Mouse (Mus musculus) intestine, embryonic 14.5 days (tissue): ENCODE measurements around the gene Myh9. TPM values are rescaled to one million over a fixed set of nuclear protein-coding genes. Genes with fewer than 3 reads are reported as not detected.

ENCODE experiments used
- ATAC-seq: fragments of 200-750 bp; cut with Nextera tagmentation; replicated peaks from 2 replicates; pipeline ENCODE4 v1.8.0; 2017; ENCODE audit warnings: low read depth, moderate number of reproducible peaks, moderate TSS enrichment, moderate library complexity; ENCODE audit not compliant: low FRiP score, low TSS enrichment
- DNase-seq: peaks from one replicate; pipeline ENCODE4 v3.0.0-alpha.2; 2018; ENCODE audit warnings: low spot score
- H3K27ac ChIP-seq: fragments of 300-500 bp; sonication (generic); 2 replicates; pipeline ENCODE4 v1.5.1; 2014; ENCODE audit warnings: low read depth, mild to moderate bottlenecking, control low read depth
- H3K27me3 ChIP-seq: fragments of 300-500 bp; sonication (generic); replicated peaks from 2 replicates; pipeline ENCODE4 v1.6.1; 2014; ENCODE audit warnings: low read length, control low read depth; ENCODE audit not compliant: control insufficient read depth, insufficient read depth
- H3K36me3 ChIP-seq: fragments of 300-500 bp; sonication (generic); 2 replicates; pipeline ENCODE4 v1.6.1; 2014; ENCODE audit warnings: low read length, control low read depth; ENCODE audit not compliant: control insufficient read depth, insufficient read depth
- H3K4me1 ChIP-seq: fragments of 300-500 bp; sonication (generic); replicated peaks from 2 replicates; pipeline ENCODE4 v1.6.1; 2014; ENCODE audit warnings: low read length, control low read depth, mixed read lengths; ENCODE audit not compliant: control insufficient read depth, insufficient read depth
- H3K4me2 ChIP-seq: fragments of 300-500 bp; sonication (generic); 2 replicates; pipeline ENCODE4 v1.6.1; 2014; ENCODE audit warnings: low read length
- H3K4me3 ChIP-seq: fragments of 300-500 bp; sonication (generic); 2 replicates; pipeline ENCODE4 v1.5.1; 2014; ENCODE audit warnings: low read depth, low read length, control low read depth, mixed read lengths
- H3K9ac ChIP-seq: fragments of 300-500 bp; sonication (generic); 2 replicates; pipeline ENCODE4 v1.6.1; 2014; ENCODE audit warnings: mild to moderate bottlenecking, low read length
- H3K9me3 ChIP-seq: fragments of 300-500 bp; sonication (generic); 2 replicates; pipeline ENCODE4 v1.6.1; 2016; ENCODE audit warnings: low read length, control low read depth; ENCODE audit not compliant: control insufficient read depth
- WGBS: fragments of 180-500 bp; shearing (Covaris S2); extraction: QIAGEN DNeasy Blood & Tissue Kit; methylation state at CpG from one replicate; pipeline ENCODE4 v1.1.7; 2014; 5-methylcytosine and 5-hydroxymethylcytosine counted together
- polyA plus RNA-seq: library from polyadenylated mRNA; unstranded; fragments of >200 nt; fragmentation: Nextera tagmentation; extraction: Ambion mirVana; gene quantifications from 2 replicates; pipeline ENCODE4 v1.2.1, GENCODE M21; 2014

The Myh9 gene
- polyA plus RNA-seq, 1 experiment from 2014 or later = 72.2 TPM

DNA sequence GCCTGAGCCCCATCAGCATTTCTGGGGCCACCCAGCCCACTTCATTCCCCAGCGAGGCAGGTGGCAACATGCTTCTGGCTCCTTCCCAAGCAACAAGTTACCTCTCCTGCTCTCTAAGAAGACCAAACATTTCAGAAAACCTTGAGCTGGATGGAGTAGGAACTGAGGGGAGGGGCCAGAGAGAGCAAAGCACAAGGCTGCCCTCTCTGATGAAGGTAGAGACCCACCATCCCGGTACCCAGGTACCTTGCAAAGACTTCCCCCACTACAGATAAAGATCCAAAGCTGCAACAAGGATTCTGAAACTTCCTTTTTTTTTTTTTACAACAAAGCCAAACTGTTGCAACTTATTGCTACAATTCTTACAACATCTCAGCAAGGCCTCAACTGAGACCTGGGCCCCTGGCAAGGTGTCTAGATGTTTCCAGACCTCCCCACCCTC, 10.8 kb downstream of the Myh9 start:
- no peaks in the 10 kb centered on the region for H3K27me3 ChIP-seq
- DNase-seq (no peak), ATAC-seq (no peak)
- H3K4me2 ChIP-seq = no peak overlapping the region
- H3K4me3 ChIP-seq = no peak overlapping the region
- H3K27ac ChIP-seq = no peak overlapping the region
- H3K9ac ChIP-seq = no peak overlapping the region
- H3K4me1 ChIP-seq = peaks cover 54% of the 10 kb centered on the region
- H3K9me3 ChIP-seq = no peaks in the 10 kb centered on the region
- 92% methylated on average over 2 of the region's 2 CpGs for WGBS
- peaks cover 16% of the 10 kb centered on the region; the same call in 1 of the 2 replicates for H3K36me3 ChIP-seq

DNA sequence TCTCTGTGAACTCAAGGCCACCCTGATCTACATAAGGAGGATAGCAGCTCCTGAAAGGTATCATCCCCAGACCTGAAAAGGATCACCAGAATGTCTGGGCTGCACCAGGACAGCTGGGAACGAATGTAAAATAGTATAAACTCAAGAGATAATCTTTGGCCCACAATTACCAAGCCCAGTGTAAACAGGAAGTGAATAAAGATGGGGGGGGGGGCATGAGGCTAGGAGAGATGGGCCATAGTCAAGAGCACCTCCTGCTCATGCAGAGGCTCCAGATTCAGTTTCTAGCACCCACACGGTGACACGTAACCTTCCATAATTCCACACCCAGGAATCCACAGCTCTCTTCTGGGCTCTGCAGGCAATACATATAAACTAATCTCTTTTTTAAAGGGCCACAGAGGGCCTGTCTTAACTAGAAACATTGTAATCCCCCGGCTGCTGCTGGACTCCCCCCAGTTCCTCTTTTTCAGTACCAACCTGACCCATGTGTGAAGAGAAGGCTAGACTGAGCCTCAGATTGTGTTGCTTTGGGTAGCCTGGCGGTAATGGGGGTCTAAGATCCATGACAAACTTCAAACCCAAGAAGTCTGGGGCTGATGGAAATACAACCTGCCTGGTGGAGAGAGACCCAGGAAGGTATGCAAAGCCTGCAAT, 11.4 kb downstream of the Myh9 start:
- Histone ChIP-seq H3K9ac (no peak overlapping the region), H3K4me2 (no peak overlapping the region), H3K27me3 (no peaks in the 10 kb centered on the region), H3K4me3 (no peak overlapping the region), H3K9me3 (no peaks in the 10 kb centered on the region), H3K36me3 (peaks cover 16% of the 10 kb centered on the region; the same call in 1 of the 2 replicates), H3K27ac (no peak overlapping the region), H3K4me1 (peaks cover 48% of the 10 kb centered on the region)
- WGBS = 67% methylated on average over 5 of the region's 5 CpGs
- no peak for ATAC-seq
- no peak for DNase-seq

DNA sequence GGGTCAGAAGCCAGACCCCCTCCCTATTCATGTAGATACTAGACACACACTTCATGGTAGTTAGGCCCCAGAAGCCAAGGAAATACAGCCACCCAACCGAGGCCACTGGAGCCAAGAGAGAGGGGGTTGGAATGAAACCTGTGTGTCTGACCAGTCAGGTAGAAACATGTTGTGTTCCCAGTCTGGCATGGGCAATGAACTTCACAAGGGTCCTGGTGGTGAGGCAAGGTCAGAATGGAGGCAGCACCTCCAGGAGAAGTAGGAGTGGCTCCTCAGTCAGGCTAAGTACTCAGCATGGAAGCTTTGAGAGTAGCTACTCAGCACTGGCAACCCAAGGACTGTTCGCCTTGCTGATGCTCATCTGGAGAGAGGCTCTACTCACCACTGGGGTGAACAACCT, 12.4 kb downstream of the Myh9 start:
- peaks cover 16% of the 10 kb centered on the region; the same call in 1 of the 2 replicates for H3K36me3 ChIP-seq
- 88% methylated on average over 2 of the region's 2 CpGs for WGBS
- no peaks in the 10 kb centered on the region for H3K9me3 ChIP-seq
- no peak overlapping the region for H3K27ac ChIP-seq
- no peak overlapping the region for H3K9ac ChIP-seq
- no peak overlapping the region for H3K4me3 ChIP-seq
- H3K4me2 ChIP-seq = no peak overlapping the region
- DNase-seq (no peak), ATAC-seq (no peak)
- H3K27me3 ChIP-seq = no peaks in the 10 kb centered on the region
- H3K4me1 ChIP-seq = peaks cover 40% of the 10 kb centered on the region

DNA sequence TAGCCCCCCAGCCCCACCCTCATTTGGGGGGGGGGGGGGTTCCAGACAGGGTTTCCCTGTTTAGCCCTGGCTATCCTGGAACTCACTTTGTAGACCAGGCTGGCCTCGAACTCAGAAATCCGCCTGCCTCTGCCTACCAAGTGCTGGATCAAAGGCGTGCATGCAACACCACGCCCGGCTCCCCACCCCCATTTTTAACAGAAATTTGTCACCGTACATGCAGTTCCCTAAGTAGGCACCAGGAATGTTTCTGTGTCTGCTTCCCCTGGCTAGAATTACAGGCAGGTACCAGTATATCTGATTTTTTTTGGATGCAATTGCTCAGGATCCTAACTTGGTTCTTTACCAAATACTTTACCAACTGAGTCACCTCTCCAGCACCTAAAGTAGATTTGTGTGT, 13.1 kb downstream of the Myh9 start:
- Histone ChIP-seq H3K9me3 (no peaks in the 10 kb centered on the region), H3K36me3 (peaks cover 16% of the 10 kb centered on the region; the same call in 1 of the 2 replicates), H3K9ac (no peak overlapping the region), H3K27me3 (no peaks in the 10 kb centered on the region), H3K4me3 (no peak overlapping the region), H3K4me2 (no peak overlapping the region), H3K4me1 (peaks cover 40% of the 10 kb centered on the region), H3K27ac (no peak overlapping the region)
- DNase-seq (no peak), ATAC-seq (no peak)
- 92% methylated on average over 6 of the region's 6 CpGs for WGBS

DNA sequence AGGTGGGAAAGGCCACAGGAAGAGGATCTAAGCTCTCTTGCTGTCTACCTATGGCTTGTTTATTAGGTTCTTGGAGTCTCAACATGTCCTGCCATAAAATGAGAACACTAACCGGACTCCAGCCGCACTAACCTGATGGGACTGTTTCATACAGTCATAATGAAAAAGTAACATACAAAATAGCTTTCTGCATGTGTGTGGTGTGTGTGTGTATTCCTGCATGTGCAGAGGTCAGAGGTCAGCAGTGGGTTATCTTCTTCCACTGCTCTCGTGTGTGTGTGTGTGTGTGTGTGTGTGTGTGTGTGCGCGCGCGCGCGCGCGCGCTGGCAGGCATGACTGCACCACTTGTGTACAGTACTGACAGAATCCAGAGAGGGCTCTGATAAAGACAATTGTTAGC, 13.7 kb downstream of the Myh9 start:
- 82% methylated on average over 12 of the region's 12 CpGs for WGBS

DNA sequence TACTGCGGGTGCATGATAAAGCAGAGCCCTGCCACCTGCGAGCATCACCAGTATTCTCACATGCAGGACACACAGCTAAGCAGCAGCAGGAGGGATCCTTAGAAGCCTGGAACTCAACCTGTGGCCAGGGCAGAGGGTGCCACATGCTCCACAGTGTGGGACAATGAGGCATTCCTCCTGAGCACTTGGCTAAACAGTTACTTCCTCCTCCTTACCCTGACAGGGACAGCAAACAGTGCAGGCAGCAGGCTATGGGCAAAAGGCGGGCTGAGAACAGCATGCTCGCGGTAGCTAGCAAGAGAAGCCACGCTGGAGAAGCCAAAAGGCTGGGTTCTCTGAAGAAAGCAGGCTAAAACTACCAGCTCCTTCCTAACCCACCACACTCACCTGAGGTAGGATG, 14.2 kb downstream of the Myh9 start:
- Histone ChIP-seq H3K4me1 (peaks cover 47% of the 10 kb centered on the region), H3K36me3 (peaks cover 19% of the 10 kb centered on the region; the same call in 1 of the 2 replicates), H3K9me3 (no peaks in the 10 kb centered on the region), H3K4me3 (no peak overlapping the region), H3K27me3 (no peaks in the 10 kb centered on the region), H3K27ac (no peak overlapping the region), H3K4me2 (no peak overlapping the region), H3K9ac (no peak overlapping the region)
- no peak for ATAC-seq
- WGBS = 15% methylated on average over 6 of the region's 6 CpGs
- DNase-seq = no peak

More for the DNA sequence above, 13.7 kb downstream of the Myh9 start:
- H3K36me3 ChIP-seq = peaks cover 19% of the 10 kb centered on the region; the same call in 1 of the 2 replicates
- H3K27ac ChIP-seq = no peak overlapping the region
- no peak overlapping the region for H3K4me3 ChIP-seq
- DNase-seq (no peak), ATAC-seq (no peak)
- H3K4me2 ChIP-seq = no peak overlapping the region
- no peak overlapping the region for H3K9ac ChIP-seq
- H3K9me3 ChIP-seq = no peaks in the 10 kb centered on the region
- peaks cover 43% of the 10 kb centered on the region for H3K4me1 ChIP-seq
- no peaks in the 10 kb centered on the region for H3K27me3 ChIP-seq

DNA sequence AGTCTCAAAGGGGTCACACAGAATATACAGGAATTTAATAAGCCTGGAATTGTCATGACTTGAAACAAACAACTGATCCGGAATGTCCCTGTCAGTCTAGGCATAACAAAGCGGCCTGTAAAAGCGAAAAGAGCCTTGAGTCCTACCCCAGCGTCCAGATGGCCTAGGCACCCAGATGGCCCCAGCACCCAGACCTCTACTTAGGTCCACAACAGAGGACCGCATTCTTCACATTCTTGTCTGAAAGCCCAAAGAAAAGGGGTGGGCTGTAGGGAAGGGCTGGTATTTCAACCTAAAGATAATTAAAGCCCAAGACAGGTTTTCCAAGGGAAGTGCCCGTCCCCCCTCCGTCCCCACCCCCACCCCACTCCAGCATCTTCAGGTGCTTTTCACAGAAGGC, 14.6 kb downstream of the Myh9 start:
- WGBS = 15% methylated on average over 7 of the region's 7 CpGs
- H3K27me3 ChIP-seq = no peaks in the 10 kb centered on the region
- H3K4me2 ChIP-seq = no peak overlapping the region
- DNase-seq (no peak), ATAC-seq (no peak)
- peaks cover 48% of the 10 kb centered on the region for H3K4me1 ChIP-seq
- H3K36me3 ChIP-seq = peaks cover 18% of the 10 kb centered on the region; the same call in 1 of the 2 replicates
- H3K9me3 ChIP-seq = no peaks in the 10 kb centered on the region
- no peak overlapping the region; the same call in 1 of the 2 replicates for H3K27ac ChIP-seq
- H3K4me3 ChIP-seq = no peak overlapping the region
- H3K9ac ChIP-seq = no peak overlapping the region

DNA sequence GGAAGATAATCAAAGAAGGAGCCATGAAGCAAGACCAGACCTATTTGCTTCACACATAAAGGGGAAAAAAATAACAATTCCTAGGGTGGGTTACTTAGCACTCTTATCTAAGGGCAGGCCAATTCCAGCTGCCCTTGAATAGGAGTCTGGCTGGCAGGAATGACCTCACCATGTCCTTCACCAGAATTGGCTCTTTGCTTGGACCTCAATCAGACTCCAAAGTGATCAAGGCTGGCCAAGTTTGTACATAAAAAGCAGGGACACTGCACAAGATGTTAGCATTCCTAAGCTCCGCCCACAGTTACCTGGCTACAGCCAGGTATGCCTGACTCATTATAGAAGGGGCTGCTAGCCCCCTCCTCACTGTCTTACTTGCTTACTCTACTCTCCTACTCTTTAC, 16.6 kb downstream of the Myh9 start:
- Histone ChIP-seq H3K27me3 (no peaks in the 10 kb centered on the region), H3K4me2 (no peak overlapping the region), H3K4me1 (peaks cover 57% of the 10 kb centered on the region), H3K36me3 (0 out of 2 replicates have a peak, but pooled peaks cover 6% of the 10 kb centered on the region), H3K9ac (no peak overlapping the region), H3K9me3 (no peaks in the 10 kb centered on the region), H3K27ac (no peak overlapping the region), H3K4me3 (no peak overlapping the region)
- 83% methylated on average over 1 of the region's 1 CpGs for WGBS
- ATAC-seq (no peak), DNase-seq (no peak)

DNA sequence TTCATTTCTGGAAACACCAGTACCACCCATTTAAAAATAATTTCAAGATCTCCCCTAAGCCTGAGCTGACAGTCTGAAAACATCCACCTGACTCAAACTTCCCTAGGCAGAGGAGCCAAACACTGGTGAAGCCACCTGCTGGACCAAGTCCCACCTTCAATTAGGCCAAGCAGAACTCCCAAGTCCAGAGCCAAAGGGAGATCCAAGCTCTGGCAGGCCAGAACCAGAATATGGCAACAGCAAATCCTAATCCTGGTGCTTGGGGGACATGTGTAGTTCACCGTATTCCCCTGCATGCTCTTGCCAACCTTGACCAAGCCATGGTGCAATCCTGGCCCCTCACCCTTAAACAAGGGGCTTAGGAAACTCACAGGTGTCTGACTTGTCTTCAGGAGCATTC, 17.7 kb downstream of the Myh9 start:
- DNase-seq (no peak), ATAC-seq (no peak)
- peaks cover 9% of the 10 kb centered on the region; the same call in 1 of the 2 replicates for H3K36me3 ChIP-seq
- no peak overlapping the region for H3K27ac ChIP-seq
- H3K4me3 ChIP-seq = no peak overlapping the region
- no peaks in the 10 kb centered on the region for H3K27me3 ChIP-seq
- 93% methylated on average over 1 of the region's 1 CpGs for WGBS
- no peaks in the 10 kb centered on the region for H3K9me3 ChIP-seq
- H3K4me1 ChIP-seq = peaks cover 64% of the 10 kb centered on the region
- no peak overlapping the region for H3K4me2 ChIP-seq
- H3K9ac ChIP-seq = no peak overlapping the region
